Mouse (Mus musculus) heart, postnatal 25 days (tissue): Measurements from ENCODE around the gene Ppfibp2. TPM values are rescaled to one million over a fixed set of nuclear protein-coding genes. Genes with fewer than 3 reads are reported as not detected.

Experiments
- DNase-seq: peaks from one replicate; pipeline ENCODE4 v3.0.0; 2022; ENCODE audit warnings: low spot score
- intact Hi-C: fragments of 180-260 bp; cut with DNase I; formaldehyde crosslinking; loops from one replicate; pipeline ENCODE4 v1.15.1; 2025
- total RNA-seq, 2 experiments: library from RNA; stranded (reverse); gene quantifications; 2 replicates each; pipeline ENCODE4 v1.2.3; 2021

The Ppfibp2 gene
- total RNA-seq, 2 experiments from 2014 or later, result 20.4 to 20.9 TPM

DNA sequence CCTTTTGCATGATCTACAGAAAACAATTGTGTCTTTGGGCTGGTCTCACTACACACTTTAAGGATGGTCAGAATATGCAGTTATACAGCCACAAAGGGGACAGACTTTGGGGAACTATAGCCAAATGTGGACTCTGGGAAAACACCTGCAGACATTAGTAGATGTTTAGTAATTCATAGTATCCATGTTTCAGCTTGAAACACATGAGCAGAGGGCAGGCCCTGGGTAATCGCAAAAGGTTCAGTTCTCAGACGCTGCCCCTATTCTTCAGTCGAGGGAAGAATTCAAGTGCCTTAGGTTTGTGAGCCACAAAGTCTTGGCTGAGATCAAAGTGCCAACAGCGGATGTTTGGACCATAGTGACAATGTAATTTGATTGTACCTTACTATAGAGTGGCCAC lies 149.4 kb downstream of the Ppfibp2 start:
- no peak for DNase-seq
- intact Hi-C loops, result loop anchor here (10.0 kb wide), 1 partner anchor 1280 kb away; no protein-coding TSS in a partner anchor

DNA sequence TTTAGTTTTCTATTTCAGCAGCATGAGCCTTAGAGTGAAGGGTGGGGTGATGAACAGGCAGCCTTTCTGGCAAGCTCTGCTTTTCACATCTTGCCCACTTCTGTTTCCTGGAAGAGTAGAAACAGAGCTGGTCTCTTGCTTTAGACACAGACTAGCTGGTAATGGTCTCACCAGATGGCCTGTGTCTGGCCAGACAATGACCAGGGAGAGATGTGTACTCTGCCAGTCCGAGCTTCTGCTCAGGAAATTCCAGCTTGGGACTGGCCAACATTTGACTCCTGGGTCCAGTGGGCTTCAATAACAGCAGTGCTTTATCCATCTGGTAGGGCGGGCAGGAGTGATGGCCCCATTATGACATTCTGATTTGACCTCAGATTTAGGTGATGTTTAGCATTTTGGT lies 150.1 kb downstream of the Ppfibp2 start:
- no peak for DNase-seq
- intact Hi-C loops, result loop anchor here (10.0 kb wide), 1 partner anchor 1280 kb away; no protein-coding TSS in a partner anchor

DNA sequence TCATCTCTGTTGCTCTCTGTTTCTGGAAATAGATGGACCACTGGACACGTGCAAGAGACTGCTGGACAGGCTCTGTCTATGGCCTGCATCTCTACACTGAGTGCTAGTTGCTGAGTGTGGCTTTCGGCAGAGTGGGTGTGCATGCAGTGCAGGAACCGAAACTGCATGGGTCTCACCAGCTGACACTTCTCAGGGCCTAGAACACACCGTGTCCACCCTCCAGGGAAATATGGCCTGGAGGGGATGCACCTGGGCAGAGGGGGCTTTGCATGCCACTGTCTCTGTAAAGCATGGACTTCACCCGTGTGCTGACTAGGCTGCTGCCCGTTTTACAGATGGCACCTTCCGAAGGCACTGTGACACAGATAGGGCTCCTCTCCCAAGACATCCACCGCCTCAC lies 151.0 kb downstream of the Ppfibp2 start:
- intact Hi-C loops, result loop anchor here (10.0 kb wide), 1 partner anchor 1279 kb away; no protein-coding TSS in a partner anchor
- DNase-seq, result no peak

- DNase-seq, result no peak
- intact Hi-C loops, result loop anchor here (10.0 kb wide), 1 partner anchor 1277 kb away; no protein-coding TSS in a partner anchor
These were observed 152.5 kb downstream of the Ppfibp2 start for GRCm38 (mm10) chr7:107747476-107747875.

DNA sequence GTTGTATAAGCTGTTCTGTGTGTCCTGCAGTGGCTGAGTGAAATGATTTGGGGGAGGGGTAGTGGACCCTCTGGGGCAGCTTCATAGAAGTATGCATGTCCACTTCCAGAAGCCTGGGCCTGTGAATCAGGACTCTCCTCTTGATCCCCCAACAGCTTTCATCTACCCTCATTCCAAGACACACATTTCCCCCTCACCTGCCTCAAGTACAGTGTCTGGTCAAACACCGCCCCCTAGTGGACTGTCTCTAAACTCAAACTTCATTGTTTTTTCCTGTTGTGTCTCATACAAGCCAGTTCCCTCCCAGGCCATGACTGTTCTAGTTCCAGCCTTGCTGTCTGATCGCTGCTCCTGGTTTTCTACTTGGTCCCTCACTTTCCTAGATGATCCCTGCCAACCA lies 152.9 kb downstream of the Ppfibp2 start:
- DNase-seq, result no peak
- intact Hi-C loops, result loop anchor here (1.0 to 10.0 kb wide), 3 partner anchors 31 to 1277 kb away; no protein-coding TSS in a partner anchor

DNA sequence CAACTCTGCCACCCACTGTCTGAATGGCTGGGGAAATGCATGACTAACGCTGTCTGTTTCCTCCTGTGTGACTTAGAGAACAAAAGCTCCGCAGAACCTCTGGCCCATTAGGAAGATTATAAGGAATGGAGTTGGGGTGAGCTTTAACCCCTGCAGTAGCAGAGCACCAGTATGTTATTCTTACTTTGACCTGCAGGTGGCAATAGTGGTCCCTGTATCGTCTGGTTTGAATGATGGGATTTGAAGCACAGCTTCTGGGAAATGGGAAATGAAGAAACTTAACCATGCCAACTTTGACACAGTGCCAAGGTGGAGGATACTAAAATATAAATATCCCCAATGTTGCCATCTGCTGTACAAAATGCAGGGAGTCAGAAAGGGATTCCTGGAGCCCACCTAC lies 154.3 kb downstream of the Ppfibp2 start:
- intact Hi-C loops, result loop anchor here (2.0 to 10.0 kb wide), 2 partner anchors 30 to 1276 kb away; no protein-coding TSS in a partner anchor
- DNase-seq, result no peak

DNA sequence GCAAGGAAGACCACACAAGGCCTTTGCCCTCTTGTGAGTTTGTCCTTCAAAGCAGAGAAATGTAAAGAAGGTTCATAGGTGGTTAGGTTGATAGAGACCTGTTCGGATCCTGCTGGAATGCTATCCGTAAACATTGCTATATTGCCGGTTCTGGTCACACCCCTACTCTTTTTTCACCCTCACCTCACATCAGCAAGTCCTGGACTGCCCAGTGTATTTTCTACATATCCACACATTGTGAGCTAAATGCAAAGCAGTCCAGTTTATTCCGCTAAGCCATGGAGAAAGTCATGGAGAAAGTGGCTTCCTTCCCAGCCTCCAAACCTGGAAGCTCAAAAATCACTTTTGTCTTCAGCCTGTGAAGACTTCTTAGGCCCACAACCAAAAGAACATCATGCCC lies 154.7 kb downstream of the Ppfibp2 start:
- DNase-seq, result no peak
- intact Hi-C loops, result loop anchor here (2.0 to 10.0 kb wide), 2 partner anchors 29 to 1275 kb away; no protein-coding TSS in a partner anchor

DNA sequence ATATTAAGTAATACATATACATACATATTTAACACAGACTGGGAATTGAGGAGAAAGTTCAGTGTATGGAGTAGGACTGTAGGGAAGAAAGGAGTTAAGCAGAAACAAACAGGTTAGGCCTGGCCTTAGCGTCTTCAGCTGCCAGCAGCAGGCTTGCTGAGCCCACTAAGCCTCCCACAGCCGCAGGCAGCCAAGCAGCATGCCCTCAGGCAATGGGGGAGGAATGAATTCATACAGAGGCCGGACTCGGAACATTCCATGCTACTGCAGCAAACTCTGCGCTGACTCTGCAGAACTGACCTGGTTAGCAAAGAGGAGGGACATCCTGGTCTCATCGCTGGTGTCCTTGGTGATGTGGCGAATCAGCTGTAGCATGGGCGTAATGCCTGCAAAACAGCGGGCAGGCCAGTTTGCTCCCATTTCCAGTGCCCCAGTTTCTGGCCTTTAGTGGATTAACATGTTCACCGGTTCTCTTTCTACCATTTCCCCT lies 157.1 kb downstream of the Ppfibp2 start:
- intact Hi-C loops, result no loop called here
- no peak for DNase-seq

DNA sequence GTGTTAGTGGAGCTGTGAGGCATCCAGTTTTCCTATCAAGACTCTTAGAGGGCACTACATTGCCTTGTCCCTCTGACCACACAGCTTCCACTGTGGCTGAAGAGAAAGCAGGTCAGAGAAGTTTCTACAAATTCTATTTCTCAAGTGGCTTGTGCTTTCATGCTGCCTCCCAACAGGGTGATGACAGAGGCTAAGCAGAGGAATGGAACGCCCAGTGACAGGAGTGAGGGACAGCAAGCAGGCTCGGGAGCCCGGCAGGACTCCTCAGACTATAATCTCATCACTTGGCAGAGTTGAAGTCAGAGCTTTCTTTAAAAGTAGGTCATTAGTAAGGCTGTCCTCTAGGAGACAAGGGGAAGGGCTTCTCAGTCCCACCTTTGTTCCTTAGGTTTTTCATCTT lies 160.9 kb downstream of the Ppfibp2 start:
- DNase-seq, result no peak
- intact Hi-C loops, result no loop called here

DNA sequence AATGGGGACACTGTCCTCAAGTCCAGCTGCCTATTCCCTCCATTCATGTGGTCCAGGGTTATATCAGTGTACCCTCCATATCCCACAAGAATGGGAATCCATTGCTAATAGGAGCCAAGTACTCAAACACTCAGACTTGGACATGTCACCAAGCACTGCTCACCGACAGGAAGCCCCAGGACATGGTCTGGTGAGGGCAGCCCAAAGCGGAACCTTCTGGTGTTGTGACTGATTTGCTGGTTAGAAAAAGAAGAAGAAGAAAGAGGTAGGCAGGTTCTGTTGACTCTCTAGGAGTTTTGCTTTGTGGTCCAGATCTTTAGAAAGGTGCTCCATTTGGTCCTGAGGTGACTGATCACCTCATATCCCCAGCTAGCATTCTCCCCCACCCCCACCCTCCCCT lies 161.7 kb downstream of the Ppfibp2 start:
- intact Hi-C loops, result no loop called here
- DNase-seq, result no peak

DNA sequence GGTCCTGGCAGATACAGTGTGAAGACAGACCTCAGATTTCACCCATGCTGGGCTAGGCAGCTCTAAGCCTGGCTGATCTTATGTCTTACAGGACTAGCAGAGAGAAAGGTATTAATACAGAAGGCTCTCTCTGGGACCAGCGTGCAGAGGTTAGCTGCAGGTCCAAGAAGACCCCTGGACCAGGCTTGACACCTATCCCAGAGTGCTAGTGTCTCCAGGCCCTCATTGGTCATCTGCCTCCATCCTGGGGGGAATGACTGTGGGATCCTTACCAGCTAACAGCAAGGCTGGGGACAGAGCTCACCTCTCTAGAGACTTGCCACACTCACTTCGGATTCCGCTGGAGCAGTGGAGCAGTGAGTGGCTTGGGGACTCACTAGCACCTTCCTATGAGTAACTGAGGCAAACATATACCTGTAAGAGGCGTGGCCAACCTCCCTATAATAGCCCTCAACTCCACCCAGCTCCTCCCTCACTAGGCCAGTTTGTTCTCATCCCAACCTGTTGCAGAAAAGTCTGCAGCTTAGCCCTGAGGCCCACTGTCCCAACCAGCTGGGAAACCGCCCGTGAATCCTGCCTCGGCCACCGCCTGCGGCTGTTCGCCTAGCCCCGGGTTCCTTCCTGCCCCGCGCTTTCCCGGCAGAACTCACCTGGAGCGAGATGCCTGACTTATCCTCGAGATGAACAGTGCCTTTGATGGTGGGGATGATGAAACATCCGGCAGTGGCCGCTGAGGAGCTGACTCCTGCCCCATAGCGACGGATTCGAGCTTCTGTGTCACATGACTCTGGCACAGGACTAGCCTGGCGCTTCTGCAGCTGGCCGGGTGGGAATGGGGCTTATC lies 162.5 kb downstream of the Ppfibp2 start, which contains the start of gene Cyb5r2:
TSS of gene Cyb5r2 (minus strand) at position 725 of the 844 bp plus-strand sequence.
- intact Hi-C loops, result no loop called here
- DNase-seq, result no peak

- no peak for DNase-seq
- intact Hi-C loops, result no loop called here
These were observed 175.8 kb downstream of the Ppfibp2 start for GRCm38 (mm10) chr7:107770812-107771211.

DNA sequence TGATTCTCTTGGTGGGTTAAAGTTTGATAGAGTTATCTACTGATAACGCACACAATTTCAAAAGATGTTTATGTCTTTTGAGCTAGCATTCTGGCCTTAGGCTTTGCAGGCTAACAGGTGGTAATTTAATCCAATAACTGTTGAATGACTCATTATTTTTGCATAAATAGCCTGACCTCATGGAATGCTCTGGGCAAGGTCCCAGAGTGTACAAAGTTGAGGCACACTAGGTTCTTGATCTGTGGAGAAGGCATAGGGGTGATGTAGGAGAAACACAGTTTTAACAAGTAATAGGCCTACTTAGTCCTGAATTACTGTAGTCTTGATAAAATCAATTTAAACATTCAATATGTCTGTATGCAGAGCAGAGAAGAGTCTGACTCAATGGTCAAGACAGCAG lies 183.2 kb downstream of the Ppfibp2 start:
- intact Hi-C loops, result loop anchor here (2.0 to 5.0 kb wide), 2 partner anchors 29 to 561 kb away; no protein-coding TSS in a partner anchor
- DNase-seq, result no peak

- DNase-seq, result no peak
- intact Hi-C loops, result loop anchor here (1.0 to 5.0 kb wide), 3 partner anchors 31 to 562 kb away; no protein-coding TSS in a partner anchor
These were observed 184.6 kb downstream of the Ppfibp2 start for GRCm38 (mm10) chr7:107779611-107780010.

DNA sequence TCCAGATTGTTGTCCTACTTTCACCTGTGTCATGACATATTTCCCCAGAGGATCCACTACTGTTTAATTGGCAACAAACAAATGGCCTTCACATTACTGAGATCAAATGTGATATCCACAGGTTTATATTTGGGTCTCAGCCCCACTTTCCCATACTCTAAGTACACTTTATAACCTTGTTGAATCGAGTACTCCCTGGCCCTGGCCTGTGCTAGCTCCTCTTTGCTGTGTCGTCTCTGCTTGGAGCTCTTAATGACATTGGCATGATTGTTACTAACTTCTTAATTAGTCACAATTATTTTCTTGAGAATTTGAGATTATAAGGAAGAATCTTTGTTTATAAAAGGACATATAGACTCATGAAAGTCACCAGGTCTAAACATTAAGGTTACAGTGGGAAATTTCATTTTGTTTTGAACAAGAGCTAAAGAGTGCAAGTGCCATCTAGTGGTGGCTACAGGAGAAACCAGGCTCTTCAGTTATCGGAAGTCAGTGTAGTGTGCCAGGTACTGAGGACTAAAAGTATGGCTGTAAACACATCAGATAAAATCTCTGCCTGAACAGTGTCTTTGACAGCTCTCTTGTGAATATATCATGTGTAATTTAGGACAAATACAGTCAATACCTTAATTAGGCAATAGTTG lies 193.1 kb downstream of the Ppfibp2 start:
- intact Hi-C loops, result no loop called here
- DNase-seq, result no peak

DNA sequence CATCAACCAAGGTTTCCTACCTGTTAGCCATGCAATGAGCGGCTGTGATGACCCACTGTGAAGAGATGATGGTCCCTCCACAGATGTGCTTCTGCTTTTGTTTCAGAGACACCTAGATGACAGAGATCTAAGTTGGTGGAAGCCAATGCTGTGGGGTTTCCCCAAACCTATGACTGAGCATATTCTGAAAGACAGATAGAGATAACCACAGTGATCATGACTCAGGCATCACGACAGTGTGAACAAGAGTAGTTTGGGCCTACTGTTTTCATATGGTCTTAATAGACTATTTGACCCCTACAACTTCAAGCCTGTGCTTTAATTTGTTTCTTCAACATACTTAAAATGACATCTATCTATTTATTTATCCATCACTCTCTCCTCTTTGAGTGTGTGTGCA lies 201.5 kb downstream of the Ppfibp2 start:
- intact Hi-C loops, result no loop called here
- DNase-seq, result no peak

Other genes with a start within 250 kb of the Ppfibp2 start
- under 1 TPM in 1 of 2 experiments, not detected in 1; 0.08 TPM for gene Syt9, start 224.5 kb upstream of the Ppfibp2 start, total RNA-seq
- 1 to 10 TPM; 5.2 to 5.4 TPM for gene Olfml1, start 27.8 kb upstream of the Ppfibp2 start, total RNA-seq
- gene 5330417H12Rik, start 30.0 kb downstream of the Ppfibp2 start, total RNA-seq, result not detected
- not detected for gene Cyb5r2, start 162.8 kb downstream of the Ppfibp2 start, total RNA-seq
- gene Ovch2, start 206.0 kb downstream of the Ppfibp2 start, total RNA-seq, result not detected
- gene Olfr467, start 217.1 kb downstream of the Ppfibp2 start, total RNA-seq, result not detected
- gene Olfr469, start 230.3 kb downstream of the Ppfibp2 start, total RNA-seq, result not detected